Mouse (Mus musculus) forebrain, postnatal 0 days (tissue): ENCODE measurements around the gene Wnt5b. TPM values are rescaled to one million over a fixed set of nuclear protein-coding genes. Genes with fewer than 3 reads are reported as not detected.

Source experiments
- ATAC-seq: fragments of 200-750 bp; cut with Nextera tagmentation; 2 replicates; pipeline ENCODE4 v1.8.0; 2017; ENCODE audit warnings: mild to moderate bottlenecking, moderate library complexity
- DNase-seq: peaks from one replicate; pipeline ENCODE4 v3.0.0-alpha.2; 2015
- H3K27ac ChIP-seq: fragments of 300-500 bp; sonication (generic); 2 replicates; pipeline ENCODE4 v1.5.1; 2014; ENCODE audit warnings: low read depth, mild to moderate bottlenecking, antibody characterized with exemption, low read length, moderate library complexity, mixed read lengths
- H3K27me3 ChIP-seq: fragments of 300-500 bp; sonication (generic); 2 replicates; pipeline ENCODE4 v1.6.1; 2014; ENCODE audit warnings: mild to moderate bottlenecking, low read length, mixed read lengths; ENCODE audit not compliant: insufficient read depth
- H3K36me3 ChIP-seq: fragments of 300-500 bp; sonication (generic); 2 replicates; pipeline ENCODE4 v1.6.1; 2014; ENCODE audit warnings: mild to moderate bottlenecking, moderate library complexity; ENCODE audit not compliant: insufficient read depth
- H3K4me1 ChIP-seq: fragments of 300-500 bp; sonication (generic); 2 replicates; pipeline ENCODE4 v1.6.1; 2014; ENCODE audit warnings: antibody characterized with exemption; ENCODE audit not compliant: insufficient read depth
- H3K4me2 ChIP-seq: fragments of 300-500 bp; sonication (generic); 2 replicates; pipeline ENCODE4 v1.6.1; 2014; ENCODE audit warnings: low read depth, mild to moderate bottlenecking, moderate library complexity
- H3K4me3 ChIP-seq: fragments of 300-500 bp; sonication (generic); 2 replicates; pipeline ENCODE4 v1.5.1; 2014; ENCODE audit warnings: low read depth, low read length, mixed read lengths
- H3K9ac ChIP-seq: fragments of 300-500 bp; sonication (generic); 2 replicates; pipeline ENCODE4 v1.6.1; 2014; ENCODE audit warnings: mild to moderate bottlenecking
- H3K9me3 ChIP-seq: fragments of 300-500 bp; sonication (generic); 2 replicates; pipeline ENCODE4 v1.6.1; 2016; ENCODE audit warnings: low read length
- CTCF ChIP-seq: sonication (generic); IDR thresholded peaks from 2 replicates; pipeline ENCODE4 v1.5.1; 2016; ENCODE audit warnings: antibody characterized with exemption, control low read depth, low read depth
- WGBS: fragments of 180-500 bp; shearing (Covaris S2); extraction: QIAGEN DNeasy Blood & Tissue Kit; methylation state at CpG from one replicate; pipeline ENCODE4 v1.1.7; 2014; 5-methylcytosine and 5-hydroxymethylcytosine counted together
- polyA plus RNA-seq: library from polyadenylated mRNA; unstranded; fragments of >200 nt; fragmentation: Nextera tagmentation; extraction: Ambion mirVana; gene quantifications from 2 replicates; pipeline ENCODE4 v1.2.1, GENCODE M21; 2015
- total RNA-seq: library from RNA; depleted of rRNA; stranded (reverse); fragments of >200 nt; gene quantifications from 2 replicates; pipeline ENCODE4 v1.2.3, GENCODE M21; 2014

Wnt5b gene
- total and polyA plus RNA-seq, 2 experiments from 2014 or later: 2.2 to 3.1 TPM

GRCm38 (mm10) chr6:119418392-119419251 lies 125.5 kb downstream of the Wnt5b start:
- H3K4me2 ChIP-seq: no peak overlapping the region
- H3K4me1 ChIP-seq: no peaks in the 10 kb centered on the region
- H3K9ac ChIP-seq: no peak overlapping the region
- no peaks in the 10 kb centered on the region for H3K27me3 ChIP-seq
- peak; percentile 91 for ATAC-seq
- H3K27ac ChIP-seq: 0 out of 2 replicates have a peak overlapping the region, but pooled peaks have one; percentile 10
- no peak overlapping the region for H3K4me3 ChIP-seq
- 22% methylated on average over 7 of the region's 7 CpGs for WGBS
- no peak for TF ChIP-seq CTCF
- peak; percentile 34 for DNase-seq
- no peaks in the 10 kb centered on the region for H3K9me3 ChIP-seq
- H3K36me3 ChIP-seq: no peaks in the 10 kb centered on the region

DNA sequence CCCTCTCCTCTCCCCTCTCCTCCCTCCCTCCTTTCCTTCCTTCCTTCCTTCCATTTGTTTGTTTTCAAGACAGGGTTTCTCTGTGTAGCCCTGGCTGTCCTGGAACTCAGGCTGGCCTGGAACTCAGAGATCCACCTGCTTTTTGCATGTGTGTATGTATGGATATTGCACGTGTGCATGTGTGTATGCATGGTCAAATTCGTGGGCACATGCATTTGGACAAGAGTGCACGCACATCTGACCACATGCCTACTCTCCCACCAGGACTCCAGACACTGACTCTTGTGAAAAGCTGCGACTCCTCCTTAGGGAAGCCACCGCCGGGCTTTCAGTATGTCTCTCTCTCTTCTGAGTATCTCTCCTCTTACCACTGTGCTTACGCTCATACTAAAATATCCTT lies 126.3 kb downstream of the Wnt5b start:
- H3K4me3 ChIP-seq: no peak overlapping the region
- no peaks in the 10 kb centered on the region for H3K27me3 ChIP-seq
- 66% methylated on average over 7 of the region's 7 CpGs for WGBS
- ATAC-seq (no peak), DNase-seq (no peak)
- H3K9me3 ChIP-seq: no peaks in the 10 kb centered on the region
- no peaks in the 10 kb centered on the region for H3K36me3 ChIP-seq
- no peak overlapping the region for H3K9ac ChIP-seq
- TF ChIP-seq CTCF: no peak
- H3K4me2 ChIP-seq: no peak overlapping the region
- H3K27ac ChIP-seq: no peak overlapping the region
- no peaks in the 10 kb centered on the region for H3K4me1 ChIP-seq

DNA sequence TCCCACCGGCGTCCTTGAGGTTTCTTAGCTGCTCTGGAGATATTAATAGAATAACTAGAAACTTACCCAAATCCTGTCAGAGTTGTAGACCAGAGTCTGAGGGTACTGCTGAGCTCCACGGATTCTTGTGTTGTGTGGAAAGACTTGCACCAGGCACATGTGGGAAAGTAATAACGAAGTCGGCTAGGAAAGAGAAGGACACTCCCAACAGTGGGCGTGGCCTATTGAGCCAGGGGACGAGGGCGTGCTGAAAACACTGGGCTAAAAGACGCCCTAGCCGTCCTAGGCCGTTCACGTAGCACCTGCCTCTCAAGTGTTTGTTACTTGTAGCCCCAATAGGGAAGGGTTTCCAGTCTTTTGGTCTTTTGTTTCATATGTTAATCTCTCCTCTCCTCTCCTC lies 126.8 kb downstream of the Wnt5b start, which contains the start of gene Adipor2:
TSS of gene Adipor2 (minus strand) at position 351 of the 400 bp plus-strand sequence.
- no peaks in the 10 kb centered on the region for H3K4me1 ChIP-seq
- ATAC-seq (no peak), DNase-seq (no peak)
- no peak within 1 kb of the TSS for H3K9ac ChIP-seq
- no peaks in the 10 kb centered on the region for H3K27me3 ChIP-seq
- H3K4me3 ChIP-seq: no peak within 1 kb of the TSS
- 0 out of 2 replicates have a peak within 1 kb of the TSS, but pooled peaks have one; percentile 10 for H3K27ac ChIP-seq
- 6% methylated on average over 12 of the region's 12 CpGs for WGBS
- no peaks in the 10 kb centered on the region for H3K9me3 ChIP-seq
- H3K4me2 ChIP-seq: no peak within 1 kb of the TSS
- no peaks in the 10 kb centered on the region for H3K36me3 ChIP-seq
- TF ChIP-seq CTCF: no peak

DNA sequence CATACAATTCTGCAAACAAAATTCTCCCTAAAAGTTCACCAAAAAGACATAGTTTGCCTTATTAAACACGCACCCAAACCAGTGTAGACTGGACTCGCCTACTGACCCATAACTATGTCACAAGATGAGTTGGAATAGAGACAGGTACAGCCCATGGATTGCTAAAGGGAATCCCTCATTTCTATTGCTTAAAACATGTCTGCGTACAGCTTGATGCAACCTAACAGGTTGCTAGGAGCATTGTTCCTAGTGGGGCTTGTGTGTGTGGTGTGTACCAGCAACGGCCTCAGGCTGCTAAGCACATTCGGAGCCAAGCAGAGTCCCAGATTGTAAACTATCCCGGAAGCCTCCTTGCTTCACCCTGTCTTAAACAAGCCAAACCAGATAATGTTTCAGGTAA lies 127.5 kb downstream of the Wnt5b start:
- H3K27ac ChIP-seq: no peak overlapping the region
- ATAC-seq: no peak
- no peaks in the 10 kb centered on the region for H3K4me1 ChIP-seq
- H3K4me3 ChIP-seq: no peak overlapping the region
- 66% methylated on average over 6 of the region's 6 CpGs for WGBS
- H3K4me2 ChIP-seq: no peak overlapping the region
- no peaks in the 10 kb centered on the region for H3K27me3 ChIP-seq
- no peak for TF ChIP-seq CTCF
- no peak for DNase-seq
- no peaks in the 10 kb centered on the region for H3K36me3 ChIP-seq
- H3K9me3 ChIP-seq: no peaks in the 10 kb centered on the region
- H3K9ac ChIP-seq: no peak overlapping the region

- H3K27ac ChIP-seq: no peak overlapping the region
- H3K36me3 ChIP-seq: no peaks in the 10 kb centered on the region
- no peaks in the 10 kb centered on the region for H3K27me3 ChIP-seq
- no peak overlapping the region for H3K9ac ChIP-seq
- no peaks in the 10 kb centered on the region for H3K9me3 ChIP-seq
- no peak overlapping the region for H3K4me3 ChIP-seq
- H3K4me1 ChIP-seq: no peaks in the 10 kb centered on the region
- H3K4me2 ChIP-seq: no peak overlapping the region
- DNase-seq: no peak
- 91% methylated on average over 15 of the region's 15 CpGs for WGBS
- ATAC-seq: no peak
- no peak for TF ChIP-seq CTCF
Measured at GRCm38 (mm10) chr6:119414262-119415043, 129.7 kb downstream of the Wnt5b start.

DNA sequence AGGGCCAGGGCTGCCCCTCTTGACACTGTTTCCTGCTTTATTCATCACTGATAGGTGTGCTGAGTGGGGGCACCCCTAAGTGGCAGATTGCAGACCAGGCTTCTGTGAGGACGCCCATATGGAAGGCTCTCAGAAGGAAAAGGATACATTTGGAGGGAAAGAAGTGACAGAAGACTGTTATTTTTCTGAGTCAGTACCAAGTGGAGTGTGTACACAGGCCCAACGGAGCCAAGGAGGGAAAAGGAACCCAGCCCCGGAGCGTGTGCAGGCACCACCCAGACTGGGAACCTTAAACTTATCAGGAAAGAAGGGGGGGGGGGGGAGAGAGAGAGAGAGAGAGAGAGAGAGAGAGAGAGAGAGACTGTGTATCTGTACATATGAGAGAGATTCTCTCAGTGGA lies 131.6 kb downstream of the Wnt5b start:
- Histone ChIP-seq H3K4me2 (no peak overlapping the region), H3K4me3 (no peak overlapping the region), H3K27ac (no peak overlapping the region), H3K9ac (no peak overlapping the region), H3K4me1 (no peaks in the 10 kb centered on the region), H3K9me3 (no peaks in the 10 kb centered on the region), H3K36me3 (no peaks in the 10 kb centered on the region), H3K27me3 (no peaks in the 10 kb centered on the region)
- ATAC-seq: peak; percentile 65; the same call in 1 of the 2 replicates
- 68% methylated on average over 4 of the region's 4 CpGs for WGBS
- peak; percentile 57 for DNase-seq
- no peak for TF ChIP-seq CTCF

DNA sequence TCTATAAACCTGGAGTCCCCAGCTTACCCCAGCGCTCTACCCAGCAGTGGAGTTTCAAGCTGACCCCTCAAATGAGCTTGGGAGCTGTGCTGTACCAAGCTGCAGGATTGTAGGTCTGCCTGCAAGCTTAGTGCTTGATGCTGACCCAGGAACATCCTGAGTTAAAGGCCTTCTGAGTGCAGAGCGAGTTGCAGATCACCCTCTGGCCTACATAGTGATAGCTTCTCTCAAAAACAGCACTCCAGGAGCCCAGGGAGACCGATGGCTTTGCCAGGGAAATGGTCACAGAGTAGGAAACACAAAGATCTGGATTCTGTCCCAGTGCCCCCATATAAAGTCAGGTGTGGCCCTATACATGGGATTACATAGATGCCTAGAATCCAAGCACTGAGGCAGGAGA lies 132.6 kb downstream of the Wnt5b start:
- TF ChIP-seq CTCF: no peak
- Histone ChIP-seq H3K9me3 (no peaks in the 10 kb centered on the region), H3K27ac (no peak overlapping the region), H3K9ac (no peak overlapping the region), H3K27me3 (no peaks in the 10 kb centered on the region), H3K4me3 (no peak overlapping the region), H3K36me3 (no peaks in the 10 kb centered on the region), H3K4me2 (no peak overlapping the region), H3K4me1 (no peaks in the 10 kb centered on the region)
- ATAC-seq (no peak), DNase-seq (no peak)
- 88% methylated on average over 3 of the region's 3 CpGs for WGBS
